Mouse (Mus musculus) brain, embryonic 14.5 days (tissue): Measurements from ENCODE around the gene Mbtd1.

Experiments used
- CTCF ChIP-seq: fragments of 200-500 bp; IDR thresholded peaks from 2 replicates; pipeline ENCODE4 v1.5.1; 2012; ENCODE audit warnings: inconsistent platforms, mild to moderate bottlenecking, moderate library complexity, borderline replicate concordance; ENCODE audit not compliant: insufficient read depth, insufficient read length; ENCODE audit errors: extremely low read depth
- POLR2A ChIP-seq: fragments of 200-500 bp; IDR thresholded peaks from 2 replicates; pipeline ENCODE4 v1.6.1; 2012; ENCODE audit warnings: mild to moderate bottlenecking, inconsistent platforms, borderline replicate concordance; ENCODE audit not compliant: poor library complexity, insufficient read depth, insufficient read length, severe bottlenecking; ENCODE audit errors: extremely low read depth

DNA sequence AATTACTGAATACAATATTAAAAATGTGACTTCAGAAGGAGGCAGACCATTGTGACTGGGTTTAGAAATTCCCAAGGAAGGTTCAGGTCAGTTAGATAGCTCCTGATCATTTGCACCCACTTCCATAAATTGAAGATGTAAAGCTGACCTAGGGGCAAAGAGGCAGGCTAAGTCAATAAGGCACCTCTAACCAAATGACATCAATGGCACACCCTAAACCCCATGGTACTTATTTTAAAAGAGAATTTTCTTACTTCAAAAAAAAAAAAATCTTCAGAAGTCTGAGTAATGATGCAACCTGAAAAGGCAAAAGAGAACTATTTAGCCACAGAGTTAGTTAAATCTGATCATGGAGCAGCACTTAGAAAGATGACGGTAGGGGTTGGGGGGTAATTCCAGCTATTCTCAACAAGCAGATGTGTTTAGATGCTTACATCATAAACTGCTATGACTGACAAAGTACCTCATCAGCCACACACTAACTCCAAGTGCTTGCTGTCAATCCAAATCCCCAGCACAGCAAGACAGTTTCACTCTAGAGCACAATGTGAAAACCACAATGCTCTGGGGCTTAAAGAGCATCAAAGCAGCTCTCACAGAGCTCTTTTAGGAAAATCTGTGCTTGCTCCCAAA lies 25.0 kb upstream of the Mbtd1 start:
- TF ChIP-seq POLR2A (no peak), CTCF (no peak)
